Mouse (Mus musculus) myocyte (in vitro differentiated cells): Measurements from ENCODE around the gene Ampd1.

ENCODE experiments used
- CEBPB ChIP-seq: IDR thresholded peaks from 2 replicates; pipeline ENCODE4 v1.6.1; 2011; ENCODE audit warnings: mild to moderate bottlenecking, moderate library complexity; ENCODE audit not compliant: poor library complexity, insufficient read depth, severe bottlenecking
- E2F4 ChIP-seq: IDR thresholded peaks from one replicate; pipeline ENCODE4 v1.6.1; 2011; ENCODE audit warnings: mild to moderate bottlenecking, control low read depth, moderate library complexity; ENCODE audit not compliant: insufficient read depth
- MAX ChIP-seq: IDR thresholded peaks from one replicate; pipeline ENCODE4 v1.6.1; 2011; ENCODE audit warnings: low read depth, mild to moderate bottlenecking, control low read depth
- MYOD1 ChIP-seq, 3 experiments: IDR thresholded peaks; one replicate each; pipeline ENCODE4 v1.6.1; 2011; ENCODE audit warnings: control low read depth in 2 of 3, low read depth in 2 of 3, mild to moderate bottlenecking in 2 of 3, moderate library complexity in 1 of 3; ENCODE audit not compliant: insufficient read length in 2 of 3, control insufficient read depth in 1 of 3
- MYOG ChIP-seq, 3 experiments: IDR thresholded peaks; one replicate each; pipeline ENCODE4 v1.6.1; 2011; ENCODE audit warnings: control low read depth in 2 of 3, low read depth in 2 of 3, mild to moderate bottlenecking in 2 of 3; ENCODE audit not compliant: insufficient read length in 2 of 3, control insufficient read depth in 1 of 3, insufficient read depth in 1 of 3
- POLR2A ChIP-seq: IDR thresholded peaks from one replicate; pipeline ENCODE4 v1.6.1; 2011; ENCODE audit warnings: low read depth, mild to moderate bottlenecking, control low read depth, moderate library complexity; ENCODE audit not compliant: insufficient read length
- POLR2AphosphoS2 ChIP-seq: IDR thresholded peaks from one replicate; pipeline ENCODE4 v1.6.1; 2011; ENCODE audit warnings: low read depth, control low read depth; ENCODE audit not compliant: insufficient read length
- REST ChIP-seq: IDR thresholded peaks from one replicate; pipeline ENCODE4 v1.6.1; 2011; ENCODE audit warnings: mild to moderate bottlenecking, control low read depth, moderate library complexity; ENCODE audit not compliant: insufficient read depth, insufficient read length
- SRF ChIP-seq: IDR thresholded peaks from one replicate; pipeline ENCODE4 v1.6.1; 2011; ENCODE audit warnings: low read depth; ENCODE audit not compliant: control insufficient read depth, insufficient read length
- TCF12 ChIP-seq: IDR thresholded peaks from one replicate; pipeline ENCODE4 v1.6.1; 2011; ENCODE audit warnings: mild to moderate bottlenecking, control low read depth; ENCODE audit not compliant: poor library complexity, insufficient read depth, severe bottlenecking
- TCF3 ChIP-seq: IDR thresholded peaks from one replicate; pipeline ENCODE4 v1.6.1; 2011; ENCODE audit warnings: low read depth, control low read depth; ENCODE audit not compliant: insufficient read length
- USF1 ChIP-seq: IDR thresholded peaks from one replicate; pipeline ENCODE4 v1.6.1; 2011; ENCODE audit warnings: low read depth, mild to moderate bottlenecking, control low read depth, moderate library complexity

GRCm38 (mm10) chr3:103073771-103074170 is at the start of gene Ampd1:
- no peak for TF ChIP-seq MYOG (IDR thresholded peaks at IDR 0.05; ENCODE audit: control insufficient read depth in 1 of 3, insufficient read depth in 1 of 3, insufficient read length in 2 of 3, low read depth in 2 of 3)
- no peak for TF ChIP-seq TCF12
- no peak for TF ChIP-seq MAX
- TF ChIP-seq E2F4, result no peak
- no peak for TF ChIP-seq USF1
- no peak for TF ChIP-seq POLR2A
- no peak for TF ChIP-seq POLR2AphosphoS2
- TF ChIP-seq CEBPB, result no peak
- TF ChIP-seq MYOD1 (IDR thresholded peaks at IDR 0.05; ENCODE audit: control insufficient read depth in 1 of 3, insufficient read length in 2 of 3, low read depth in 2 of 3), result peak in 1 of 3 experiments; percentile 41
- TF ChIP-seq SRF, result no peak
- no peak for TF ChIP-seq TCF3
- no peak for TF ChIP-seq REST
